Mouse (Mus musculus) CH12.LX (cell line): ENCODE results near the gene Gpr107. TPM values are rescaled to one million over a fixed set of nuclear protein-coding genes. Genes with fewer than 3 reads are reported as not detected.

Experiments used
- DNase-seq: peaks from one replicate; pipeline ENCODE4 v3.0.0-alpha.2; 2013; ENCODE audit errors: extremely low read depth
- H3K27ac ChIP-seq: 2 replicates; pipeline ENCODE4 v1.5.1; 2012; ENCODE audit warnings: low read depth, mild to moderate bottlenecking, control low read depth, moderate library complexity; ENCODE audit not compliant: insufficient read depth
- H3K27me3 ChIP-seq: replicated peaks from 2 replicates; pipeline ENCODE3; 2012; ENCODE audit warnings: inconsistent platforms
- H3K36me3 ChIP-seq, 2 experiments: replicated peaks in 1 of 2; 2 replicates each; pipeline versions ENCODE3 to v1.6.1; 2012; ENCODE audit warnings: inconsistent platforms in 1 of 2, low read length in 1 of 2, mild to moderate bottlenecking in 1 of 2, mixed read lengths in 1 of 2, moderate library complexity in 1 of 2; ENCODE audit not compliant: control insufficient read depth in 1 of 2, insufficient read depth in 1 of 2
- H3K4me1 ChIP-seq, 2 experiments: 2 replicates each; pipeline ENCODE4 v1.6.1; 2012; ENCODE audit warnings: inconsistent platforms in 1 of 2, moderate library complexity in 1 of 2; ENCODE audit not compliant: insufficient read depth in 2 of 2, control insufficient read depth in 1 of 2
- H3K4me2 ChIP-seq: 2 replicates; pipeline ENCODE4 v1.6.1; 2012; ENCODE audit warnings: low read depth, mild to moderate bottlenecking, control low read depth; ENCODE audit not compliant: poor library complexity, insufficient read depth, severe bottlenecking
- H3K4me3 ChIP-seq, 3 experiments: fragments of 150-350 bp in 1 of 3; sonication (generic) in 1 of 3; replicated peaks in 1 of 3; 2 replicates each; pipeline versions ENCODE3 to v1.5.1; 2011 to 2012; ENCODE audit warnings: low read depth in 2 of 3, low read length in 2 of 3, mild to moderate bottlenecking in 2 of 3, moderate library complexity in 2 of 3, control low read depth in 1 of 3, improper control_type of control experiment in 1 of 3, inconsistent platforms in 1 of 3, mixed read lengths in 1 of 3; ENCODE audit not compliant: poor library complexity in 1 of 3
- H3K79me2 ChIP-seq: replicated peaks from 2 replicates; pipeline ENCODE4 v1.6.1; 2012; ENCODE audit warnings: mild to moderate bottlenecking, moderate library complexity; ENCODE audit not compliant: control insufficient read depth, poor library complexity, insufficient read depth, severe bottlenecking; ENCODE audit errors: extremely low read depth
- H3K9ac ChIP-seq: 2 replicates; pipeline ENCODE4 v1.6.1; 2012; ENCODE audit warnings: low read depth, mild to moderate bottlenecking, control low read depth, moderate library complexity; ENCODE audit not compliant: insufficient read depth
- H3K9me3 ChIP-seq: replicated peaks from 2 replicates; pipeline ENCODE3; 2012; ENCODE audit warnings: low read length, inconsistent platforms, mixed read lengths
- BHLHE40 ChIP-seq: IDR thresholded peaks from 2 replicates; pipeline ENCODE4 v1.6.1; 2011; ENCODE audit warnings: mild to moderate bottlenecking, low read depth, low read length, improper control_type of control experiment
- CTCF ChIP-seq, 2 experiments: IDR thresholded peaks in 1 of 2; conservative IDR thresholded peaks in 1 of 2; 2 replicates each; pipeline ENCODE4 v1.5.1; 2011 to 2012; ENCODE audit warnings: low read depth in 2 of 2, low read length in 2 of 2, improper control_type of control experiment in 1 of 2, inconsistent platforms in 1 of 2, mild to moderate bottlenecking in 1 of 2, moderate library complexity in 1 of 2
- E2F4 ChIP-seq: IDR thresholded peaks from 2 replicates; pipeline ENCODE4 v1.6.1; 2011; ENCODE audit warnings: low read depth, low read length, improper control_type of control experiment; ENCODE audit not compliant: insufficient replicate concordance
- ELF1 ChIP-seq: IDR thresholded peaks from 2 replicates; pipeline ENCODE4 v1.6.1; 2014; ENCODE audit warnings: low read depth, mild to moderate bottlenecking, inconsistent platforms, low read length, improper control_type of control experiment
- JUN ChIP-seq: IDR thresholded peaks from 2 replicates; pipeline ENCODE4 v1.6.1; 2011; ENCODE audit warnings: low read depth, mild to moderate bottlenecking, low read length, improper control_type of control experiment, moderate library complexity; ENCODE audit not compliant: insufficient read depth
- MAFK ChIP-seq: IDR thresholded peaks from 2 replicates; pipeline ENCODE4 v1.6.1; 2011; ENCODE audit warnings: low read length, improper control_type of control experiment; ENCODE audit not compliant: insufficient replicate concordance
- MAZ ChIP-seq: IDR thresholded peaks from 2 replicates; pipeline ENCODE4 v1.6.1; 2012; ENCODE audit warnings: low read depth, mild to moderate bottlenecking, inconsistent platforms, low read length, improper control_type of control experiment, moderate library complexity
- MYC ChIP-seq: IDR thresholded peaks from 2 replicates; pipeline ENCODE4 v1.6.1; 2011; ENCODE audit warnings: low read depth, mild to moderate bottlenecking, improper control_type of control experiment, low read length
- PAX5 ChIP-seq: IDR thresholded peaks from 2 replicates; pipeline ENCODE4 v1.6.1; 2012; ENCODE audit warnings: low read length, inconsistent platforms, mixed read lengths
- POLR2A ChIP-seq: IDR thresholded peaks from 2 replicates; pipeline ENCODE4 v1.6.1; 2011; ENCODE audit warnings: low read depth, mild to moderate bottlenecking, improper control_type of control experiment, low read length
- POLR2AphosphoS2 ChIP-seq: IDR thresholded peaks from 2 replicates; pipeline ENCODE4 v1.6.1; 2011; ENCODE audit warnings: low read depth, low read length, improper control_type of control experiment
- SIN3A ChIP-seq: IDR thresholded peaks from 2 replicates; pipeline ENCODE4 v1.6.1; 2012; ENCODE audit warnings: low read length, improper control_type of control experiment, inconsistent platforms
- SMC3 ChIP-seq: IDR thresholded peaks from 2 replicates; pipeline ENCODE4 v1.6.1; 2011; ENCODE audit warnings: low read depth, low read length, improper control_type of control experiment
- TBP ChIP-seq: conservative IDR thresholded peaks from 2 replicates; pipeline ENCODE4 v1.6.1; 2011; ENCODE audit warnings: low read depth, low read length, improper control_type of control experiment
- TCF12 ChIP-seq: IDR thresholded peaks from 2 replicates; pipeline ENCODE4 v1.6.1; 2014; ENCODE audit warnings: low read depth, mild to moderate bottlenecking, inconsistent platforms, low read length, improper control_type of control experiment
- UBTF ChIP-seq: IDR thresholded peaks from 2 replicates; pipeline ENCODE4 v1.6.1; 2012; ENCODE audit warnings: low read depth, mild to moderate bottlenecking, inconsistent platforms, low read length, improper control_type of control experiment, moderate library complexity
- USF2 ChIP-seq: conservative IDR thresholded peaks from 2 replicates; pipeline ENCODE4 v1.6.1; 2011; ENCODE audit warnings: low read depth, low read length, improper control_type of control experiment
- dilution Hi-C: fragments of 300-500 bp; cut with MboI; formaldehyde crosslinking; loops from 2 replicates; pipeline ENCODE4 v1.14.3; 2020; ENCODE audit warnings: low sequenced_read_pairs; ENCODE audit not compliant: extremely low pct_unique_long_range_greater_than_20kb, extremely low pct_ligation_motif_present
- in situ Hi-C: fragments of 300-500 bp; cut with MboI; formaldehyde crosslinking; loops from 3 replicates; pipeline ENCODE4 v1.14.3; 2019; ENCODE audit warnings: low sequenced_read_pairs, low pct_ligation_motif_present, low pct_unique_long_range_greater_than_20kb, mixed read lengths
- polyA plus RNA-seq: library from polyadenylated mRNA; unstranded; fragments of >175 nt; gene quantifications from 2 replicates; pipeline ENCODE4 v1.2.1, GENCODE M21; 2012; ENCODE audit warnings: low read depth; ENCODE audit not compliant: insufficient read length
- total RNA-seq, 2 experiments: library from RNA; depleted of rRNA; stranded (reverse); fragments of 300-350 nt in 1 of 2; fragments of >200 nt in 1 of 2; gene quantifications; 2 replicates each; pipeline ENCODE4 v1.2.3; 2012 to 2014

The Gpr107 gene
- total and polyA plus RNA-seq, 3 experiments: 19.6 to 27.8 (median 24.6) TPM

- H3K36me3 ChIP-seq: peaks cover 7 to 71% of the 10 kb centered on the region in 2 experiments
- H3K4me1 ChIP-seq: peaks cover 38 to 95% of the 10 kb centered on the region in 2 experiments
- no peaks in the 10 kb centered on the region for H3K27me3 ChIP-seq
- H3K79me2 ChIP-seq: peaks cover 98% of the 10 kb centered on the region
- H3K4me2 ChIP-seq: no peak overlapping the region
- TF ChIP-seq SIN3A: no peak
- TF ChIP-seq POLR2AphosphoS2: no peak
- no peak for TF ChIP-seq UBTF
- TF ChIP-seq JUN: no peak
- TF ChIP-seq BHLHE40: no peak
- H3K9me3 ChIP-seq: no peaks in the 10 kb centered on the region
- no peak overlapping the region for H3K4me3 ChIP-seq
- no peak for DNase-seq
- in situ Hi-C loops (loop anchor here (5.0 kb wide), 1 partner anchor 33 kb away; no protein-coding TSS in a partner anchor), dilution Hi-C loops (no loop called here)
- H3K9ac ChIP-seq: no peak overlapping the region
- 0 out of 2 replicates have a peak overlapping the region, but pooled peaks have one; percentile 2 for H3K27ac ChIP-seq
These were observed 22.2 kb upstream of the Gpr107 start for GRCm38 (mm10) chr2:31129742-31130518.

GRCm38 (mm10) chr2:31130815-31131299 lies 21.3 kb upstream of the Gpr107 start:
- H3K27ac ChIP-seq: peak overlapping the region; percentile 47
- H3K9ac ChIP-seq: 0 out of 2 replicates have a peak overlapping the region, but pooled peaks have one; percentile 5
- H3K9me3 ChIP-seq: no peaks in the 10 kb centered on the region
- peak overlapping the region; percentile 17 for H3K4me2 ChIP-seq
- peaks cover 47 to 97% of the 10 kb centered on the region in 2 experiments for H3K4me1 ChIP-seq
- peaks cover 7 to 73% of the 10 kb centered on the region in 2 experiments for H3K36me3 ChIP-seq
- in situ Hi-C loops: loop anchor here (5.0 kb wide), 1 partner anchor 34 kb away; no protein-coding TSS in a partner anchor
- dilution Hi-C loops: no loop called here
- H3K79me2 ChIP-seq: peaks cover 99% of the 10 kb centered on the region
- no peak overlapping the region for H3K4me3 ChIP-seq
- H3K27me3 ChIP-seq: no peaks in the 10 kb centered on the region
- no peak for DNase-seq
- TF ChIP-seq ELF1 (0 out of 2 replicates have a peak, but pooled peaks have one; percentile 37), SIN3A (peak; percentile 33; the same call in 1 of the 2 replicates), USF2 (no peak), E2F4 (no peak), SMC3 (peak; percentile 10; the same call in 1 of the 2 replicates), TCF12 (no peak), CTCF (conservative IDR thresholded peaks at IDR 0.05 in 1 of 2, IDR thresholded peaks at IDR 0.05 in 1 of 2; ENCODE audit: low read depth in 2 of 2, low read length in 2 of 2) (peak in 1 of 2 experiments; percentile 20; a peak in 2 of 4 replicates), MYC (no peak), MAFK (peak; percentile 50; the same call in 1 of the 2 replicates), TBP (no peak), POLR2AphosphoS2 (no peak), MAZ (no peak), JUN (no peak), PAX5 (no peak), POLR2A (no peak)
